Mouse (Mus musculus) stomach, embryonic 15.5 days (tissue): Measurements from ENCODE around the gene Slc25a22. TPM values are rescaled to one million over a fixed set of nuclear protein-coding genes. Genes with fewer than 3 reads are reported as not detected.

Experiments
- ATAC-seq: fragments of 200-750 bp; cut with Nextera tagmentation; 2 replicates; pipeline ENCODE4 v1.8.0; 2017; ENCODE audit warnings: low read depth, moderate number of reproducible peaks, moderate TSS enrichment; ENCODE audit not compliant: insufficient read depth, low FRiP score
- H3K27ac ChIP-seq: fragments of 300-500 bp; sonication (generic); 2 replicates; pipeline ENCODE4 v1.5.1; 2015; ENCODE audit warnings: mild to moderate bottlenecking, inconsistent platforms
- H3K27me3 ChIP-seq: fragments of 300-500 bp; sonication (generic); replicated peaks from 2 replicates; pipeline ENCODE4 v1.6.1; 2015; ENCODE audit warnings: inconsistent platforms
- H3K36me3 ChIP-seq: fragments of 300-500 bp; sonication (generic); 2 replicates; pipeline ENCODE4 v1.6.1; 2015; ENCODE audit warnings: inconsistent platforms
- H3K4me1 ChIP-seq: fragments of 300-500 bp; sonication (generic); 2 replicates; pipeline ENCODE4 v1.6.1; 2015; ENCODE audit warnings: inconsistent platforms
- H3K4me2 ChIP-seq: fragments of 300-500 bp; sonication (generic); 2 replicates; pipeline ENCODE4 v1.6.1; 2015; ENCODE audit warnings: mild to moderate bottlenecking, inconsistent platforms
- H3K4me3 ChIP-seq: fragments of 300-500 bp; sonication (generic); replicated peaks from 2 replicates; pipeline ENCODE4 v1.5.1; 2015; ENCODE audit warnings: inconsistent platforms
- H3K9ac ChIP-seq: fragments of 300-500 bp; sonication (generic); 2 replicates; pipeline ENCODE4 v1.6.1; 2015; ENCODE audit warnings: inconsistent platforms
- H3K9me3 ChIP-seq: fragments of 300-500 bp; sonication (generic); 2 replicates; pipeline ENCODE4 v1.6.1; 2016; ENCODE audit warnings: inconsistent platforms
- WGBS: fragments of 180-500 bp; shearing (Covaris S2); methylation state at CpG from one replicate; pipeline ENCODE4 v1.1.7; 2015; 5-methylcytosine and 5-hydroxymethylcytosine counted together
- polyA plus RNA-seq: library from polyadenylated mRNA; unstranded; fragments of >200 nt; fragmentation: Nextera tagmentation; extraction: Ambion mirVana; gene quantifications from 2 replicates; pipeline ENCODE4 v1.2.1, GENCODE M21; 2015

Gene Slc25a22
- polyA plus RNA-seq, 1 experiment from 2014 or later: 27.2 TPM

GRCm38 (mm10) chr7:141478270-141478748 is 40.6 kb upstream of the Slc25a22 start:
- Histone ChIP-seq H3K4me1 (peaks cover 56% of the 10 kb centered on the region), H3K9me3 (no peaks in the 10 kb centered on the region), H3K4me2 (peak overlapping the region; percentile 86), H3K9ac (no peak overlapping the region), H3K27ac (no peak overlapping the region), H3K36me3 (no peaks in the 10 kb centered on the region), H3K4me3 (no peak overlapping the region), H3K27me3 (peaks cover 13% of the 10 kb centered on the region; the same call in 1 of the 2 replicates)
- no peak for ATAC-seq
- 55% methylated on average over 5 of the region's 5 CpGs for WGBS

- H3K4me1 ChIP-seq: peaks cover 56% of the 10 kb centered on the region
- WGBS: 25% methylated on average over 4 of the region's 4 CpGs
- H3K9ac ChIP-seq: no peak overlapping the region
- peak overlapping the region; percentile 94; the same call in 1 of the 2 replicates for H3K4me3 ChIP-seq
- peaks cover 12% of the 10 kb centered on the region; the same call in 1 of the 2 replicates for H3K27me3 ChIP-seq
- H3K27ac ChIP-seq: peak overlapping the region; percentile 96
- no peaks in the 10 kb centered on the region; the same call in 1 of the 2 replicates for H3K36me3 ChIP-seq
- H3K4me2 ChIP-seq: peak overlapping the region; percentile 86
- no peaks in the 10 kb centered on the region for H3K9me3 ChIP-seq
- ATAC-seq: no peak
Observed at GRCm38 (mm10) chr7:141477578-141478269, 40.0 kb upstream of the Slc25a22 start.

- WGBS: 3% methylated on average over 7 of the region's 7 CpGs
- Histone ChIP-seq H3K27me3 (0 out of 2 replicates have a peak, but pooled peaks cover 5% of the 10 kb centered on the region), H3K9ac (0 out of 2 replicates have a peak overlapping the region, but pooled peaks have one; percentile 22), H3K4me2 (peak overlapping the region; percentile 86), H3K9me3 (no peaks in the 10 kb centered on the region), H3K27ac (peak overlapping the region; percentile 96), H3K4me3 (peak overlapping the region; percentile 94), H3K4me1 (peaks cover 48% of the 10 kb centered on the region), H3K36me3 (no peaks in the 10 kb centered on the region; the same call in 1 of the 2 replicates)
- no peak for ATAC-seq
Observed at GRCm38 (mm10) chr7:141476981-141477370, 39.3 kb upstream of the Slc25a22 start.

GRCm38 (mm10) chr7:141476226-141476980 is 38.7 kb upstream of the Slc25a22 start:
- Histone ChIP-seq H3K9ac (peak overlapping the region; percentile 22; the same call in 1 of the 2 replicates), H3K4me1 (peaks cover 42% of the 10 kb centered on the region), H3K27ac (peak overlapping the region; percentile 96), H3K4me2 (peak overlapping the region; percentile 86), H3K36me3 (peaks cover 2% of the 10 kb centered on the region), H3K27me3 (no peaks in the 10 kb centered on the region), H3K4me3 (peak overlapping the region; percentile 94), H3K9me3 (no peaks in the 10 kb centered on the region)
- 0% methylated on average over 15 of the region's 17 CpGs for WGBS
- peak; percentile 59 for ATAC-seq

- Histone ChIP-seq H3K27me3 (no peaks in the 10 kb centered on the region), H3K36me3 (peaks cover 8% of the 10 kb centered on the region), H3K27ac (peak overlapping the region; percentile 96), H3K9ac (peak overlapping the region; percentile 73), H3K4me3 (peak overlapping the region; percentile 94), H3K4me2 (peak overlapping the region; percentile 86), H3K9me3 (no peaks in the 10 kb centered on the region), H3K4me1 (peaks cover 36% of the 10 kb centered on the region)
- WGBS: under 1% methylated on average over 12 of the region's 12 CpGs
- ATAC-seq: no peak
Observed at GRCm38 (mm10) chr7:141475805-141476158, 38.1 kb upstream of the Slc25a22 start.

- H3K4me1 ChIP-seq: peaks cover 36% of the 10 kb centered on the region
- WGBS: under 1% methylated on average over 87 of the region's 87 CpGs
- H3K27ac ChIP-seq: peak within 1 kb of the TSS; percentile 96
- peak; percentile 61 for ATAC-seq
- H3K4me2 ChIP-seq: peak within 1 kb of the TSS; percentile 86
- no peaks in the 10 kb centered on the region for H3K9me3 ChIP-seq
- peak within 1 kb of the TSS; percentile 94 for H3K4me3 ChIP-seq
- peak within 1 kb of the TSS; percentile 73 for H3K9ac ChIP-seq
- H3K27me3 ChIP-seq: no peaks in the 10 kb centered on the region
- peaks cover 14% of the 10 kb centered on the region for H3K36me3 ChIP-seq
Observed at GRCm38 (mm10) chr7:141475011-141475804, 37.5 kb upstream of the Slc25a22 start, which contains the start of the genes Polr2l and Tspan4. TSS of gene Polr2l (minus strand) at chr7:141475132. TSS of gene Tspan4 (plus strand) at chr7:141475240.

- Histone ChIP-seq H3K27ac (0 out of 2 replicates have a peak overlapping the region, but pooled peaks have one; percentile 1), H3K36me3 (peaks cover 24% of the 10 kb centered on the region), H3K4me2 (peak overlapping the region; percentile 86), H3K27me3 (no peaks in the 10 kb centered on the region), H3K9ac (peak overlapping the region; percentile 73), H3K9me3 (no peaks in the 10 kb centered on the region), H3K4me3 (peak overlapping the region; percentile 94), H3K4me1 (peaks cover 42% of the 10 kb centered on the region)
- 8% methylated on average over 5 of the region's 5 CpGs for WGBS
- no peak for ATAC-seq
Observed at GRCm38 (mm10) chr7:141474160-141474559, 36.5 kb upstream of the Slc25a22 start.

GRCm38 (mm10) chr7:141472763-141473162 is 35.1 kb upstream of the Slc25a22 start:
- H3K4me1 ChIP-seq: peaks cover 48% of the 10 kb centered on the region
- WGBS: 81% methylated on average over 6 of the region's 6 CpGs
- no peak overlapping the region for H3K27ac ChIP-seq
- H3K36me3 ChIP-seq: peaks cover 24% of the 10 kb centered on the region
- H3K9ac ChIP-seq: no peak overlapping the region
- no peak for ATAC-seq
- H3K4me3 ChIP-seq: no peak overlapping the region
- no peaks in the 10 kb centered on the region for H3K27me3 ChIP-seq
- H3K4me2 ChIP-seq: no peak overlapping the region
- H3K9me3 ChIP-seq: no peaks in the 10 kb centered on the region

- Histone ChIP-seq H3K4me2 (no peak overlapping the region), H3K4me1 (peaks cover 42% of the 10 kb centered on the region), H3K27ac (no peak overlapping the region), H3K9ac (no peak overlapping the region), H3K36me3 (peaks cover 24% of the 10 kb centered on the region), H3K4me3 (no peak overlapping the region), H3K9me3 (no peaks in the 10 kb centered on the region), H3K27me3 (no peaks in the 10 kb centered on the region)
- 75% methylated on average over 6 of the region's 6 CpGs for WGBS
- ATAC-seq: no peak
Observed at GRCm38 (mm10) chr7:141472226-141472625, 34.5 kb upstream of the Slc25a22 start.

GRCm38 (mm10) chr7:141471236-141471635 is 33.5 kb upstream of the Slc25a22 start:
- Histone ChIP-seq H3K27me3 (no peaks in the 10 kb centered on the region), H3K4me3 (no peak overlapping the region), H3K4me1 (peaks cover 41% of the 10 kb centered on the region), H3K27ac (no peak overlapping the region), H3K9ac (no peak overlapping the region), H3K4me2 (no peak overlapping the region), H3K36me3 (peaks cover 24% of the 10 kb centered on the region), H3K9me3 (no peaks in the 10 kb centered on the region)
- WGBS: 92% methylated on average over 1 of the region's 1 CpGs
- ATAC-seq: no peak

GRCm38 (mm10) chr7:141470637-141470944 is 32.9 kb upstream of the Slc25a22 start:
- Histone ChIP-seq H3K9me3 (no peaks in the 10 kb centered on the region), H3K9ac (no peak overlapping the region), H3K36me3 (peaks cover 24% of the 10 kb centered on the region), H3K4me2 (no peak overlapping the region), H3K27ac (no peak overlapping the region), H3K4me3 (no peak overlapping the region), H3K4me1 (peaks cover 36% of the 10 kb centered on the region), H3K27me3 (no peaks in the 10 kb centered on the region)
- no peak for ATAC-seq
- WGBS: 92% methylated on average over 10 of the region's 10 CpGs
